Mouse (Mus musculus) cerebellum, postnatal 25 days (tissue): ENCODE data around the gene Sash3.
A peak's percentile ranks its signal among the peaks of the same experiment; 100 is the strongest.
"Not testable (repeated sequence)": the region's sequence is repeated elsewhere in the genome, so short reads cannot be mapped to it uniquely, and the experiment has no call there.

Experiments used
- DNase-seq, 2 experiments: peaks; one replicate each; pipeline ENCODE4 v3.0.0; 2021; ENCODE audit warnings: mixed read lengths in 2 of 2

The Sash3 gene

GRCm38 (mm10) chrX:48204469-48204868, 58.2 kb downstream of the Sash3 start:
- no peak for DNase-seq

- DNase-seq: peak; percentile 52 to 57
Observed at GRCm38 (mm10) chrX:48207761-48208487, 61.7 kb downstream of the Sash3 start.

- DNase-seq: peak; percentile 88 to 91
Observed at GRCm38 (mm10) chrX:48208519-48209185, 62.4 kb downstream of the Sash3 start, which contains the start of gene Zdhhc9. Gene Zdhhc9, minus strand, starts transcription at chrX:48208878.

- not testable (repeated sequence) for DNase-seq
Observed at GRCm38 (mm10) chrX:48209746-48210145, 63.5 kb downstream of the Sash3 start.
